ENCODE assay signal across 27 mouse cellular contexts in the genomic region with DNA sequence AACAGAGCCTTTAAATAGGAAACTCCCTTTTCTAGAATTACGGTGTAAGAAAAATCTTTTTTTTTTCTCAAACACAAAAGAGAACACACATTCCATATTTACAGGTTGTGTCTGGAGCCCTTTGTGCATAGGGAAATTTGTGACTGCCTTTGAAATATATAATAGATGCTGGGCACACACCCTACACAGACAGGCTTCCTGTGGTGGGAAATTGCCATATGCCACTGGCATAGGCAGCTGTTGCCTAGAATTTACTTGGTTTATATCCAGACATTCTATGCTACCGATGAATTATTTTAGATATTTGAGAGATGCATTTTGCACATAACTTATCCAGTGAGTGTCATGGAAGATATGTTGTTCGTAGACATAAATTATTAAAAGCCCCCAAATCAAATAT.
"Had no signal": no experiment of that assay in that cellular context is flagged by ENCODE, and none has a peak within 500 bp of the region (broad histone marks: within the 10 kb centered on the region; RNA-seq: fewer than 3 reads in every experiment).

No protein-coding gene starts in this region.

- H3K4me2 ChIP-seq: heart, embryonic 12.5 days; hindbrain, embryonic 12.5 days; hindbrain, embryonic 14.5 days; intestine, embryonic 15.5 days; limb, embryonic 12.5 days; liver, embryonic 11.5 days; liver, embryonic 13.5 days; liver, embryonic 15.5 days had no signal

- H3K9ac ChIP-seq: heart, embryonic 12.5 days; hindbrain, embryonic 12.5 days; hindbrain, embryonic 14.5 days; intestine, embryonic 15.5 days; limb, embryonic 12.5 days; liver, embryonic 13.5 days; liver, embryonic 15.5 days; liver, postnatal 0 days had no signal

- H3K36me3 ChIP-seq: heart, embryonic 10.5 days; heart, embryonic 12.5 days; hindbrain, embryonic 10.5 days; hindbrain, embryonic 12.5 days; intestine, embryonic 15.5 days; limb, embryonic 10.5 days; limb, embryonic 12.5 days; liver, embryonic 13.5 days; liver, embryonic 15.5 days had no signal

- ATAC-seq: inflammation-experienced regulatory T-cells, adult 6 months; intestine, embryonic 15.5 days; intestine, postnatal 0 days; liver, postnatal 0 days had no signal

- H3K27ac ChIP-seq: heart, embryonic 10.5 days; hindbrain, embryonic 10.5 days; hindbrain, embryonic 12.5 days; intestine, embryonic 15.5 days; layer of hippocampus, adult 2 months; left cerebral cortex, adult 2 months; limb, embryonic 10.5 days; limb, embryonic 12.5 days; liver, embryonic 13.5 days; liver, embryonic 15.5 days had no signal

- H3K9me3 ChIP-seq: heart, embryonic 10.5 days; heart, embryonic 12.5 days; hindbrain, embryonic 10.5 days; hindbrain, embryonic 12.5 days; intestine, embryonic 15.5 days; limb, embryonic 10.5 days; limb, embryonic 12.5 days; liver, embryonic 13.5 days; liver, embryonic 15.5 days had no signal

- H3K27me3 ChIP-seq: heart, embryonic 12.5 days; hindbrain, embryonic 12.5 days; intestine, embryonic 15.5 days; limb, embryonic 12.5 days; liver, embryonic 13.5 days; liver, embryonic 15.5 days had no signal

- H3K4me3 ChIP-seq: heart, embryonic 10.5 days; heart, embryonic 12.5 days; hindbrain, embryonic 10.5 days; hindbrain, embryonic 12.5 days; intestine, embryonic 15.5 days; layer of hippocampus, adult 2 months; left cerebral cortex, adult 2 months; limb, embryonic 10.5 days; limb, embryonic 12.5 days; liver, embryonic 13.5 days; liver, embryonic 15.5 days had no signal

- H3K4me1 ChIP-seq: heart, embryonic 10.5 days; heart, embryonic 12.5 days; hindbrain, embryonic 10.5 days; hindbrain, embryonic 12.5 days; intestine, embryonic 15.5 days; limb, embryonic 10.5 days; limb, embryonic 12.5 days; liver, embryonic 13.5 days; liver, embryonic 15.5 days had no signal

- DNase-seq: gastrocnemius, postnatal 10 days; gastrocnemius, postnatal 25 days; heart, adult 18-20 months; heart, postnatal 10 days; heart, postnatal 4 days; kidney, adult 18-20 months; kidney, adult 8-10 months; kidney, postnatal 10 days; kidney, postnatal 25 days; kidney, postnatal 4 days; liver; liver, embryonic 13.5 days; liver, postnatal 0 days had no signal
